Mouse (Mus musculus) stomach, postnatal 0 days (tissue): ENCODE measurements around the gene Ccdc157. TPM values are rescaled to one million over a fixed set of nuclear protein-coding genes. Genes with fewer than 3 reads are reported as not detected.
A peak's percentile ranks its signal among the peaks of the same experiment; 100 is the strongest.

Source experiments
- ATAC-seq: fragments of 200-750 bp; cut with Nextera tagmentation; 2 replicates; pipeline ENCODE4 v1.8.0; 2017; ENCODE audit not compliant: low FRiP score, low TSS enrichment
- DNase-seq: peaks from one replicate; pipeline ENCODE4 v3.0.0-alpha.2; 2016; ENCODE audit warnings: low spot score
- H3K27ac ChIP-seq: fragments of 300-500 bp; sonication (generic); replicated peaks from 2 replicates; pipeline ENCODE4 v1.5.1; 2014; ENCODE audit warnings: mild to moderate bottlenecking, control low read depth
- H3K27me3 ChIP-seq: fragments of 300-500 bp; sonication (generic); 2 replicates; pipeline ENCODE4 v1.6.1; 2014; ENCODE audit warnings: low read length; ENCODE audit not compliant: control insufficient read depth, insufficient read depth
- H3K36me3 ChIP-seq: fragments of 300-500 bp; sonication (generic); 2 replicates; pipeline ENCODE4 v1.6.1; 2014; ENCODE audit warnings: low read length, mixed read lengths; ENCODE audit not compliant: control insufficient read depth, insufficient read depth
- H3K4me1 ChIP-seq: fragments of 300-500 bp; sonication (generic); replicated peaks from 2 replicates; pipeline ENCODE4 v1.6.1; 2014; ENCODE audit warnings: antibody characterized with exemption; ENCODE audit not compliant: control insufficient read depth, insufficient read depth
- H3K4me2 ChIP-seq: fragments of 300-500 bp; sonication (generic); replicated peaks from 2 replicates; pipeline ENCODE4 v1.6.1; 2014; ENCODE audit warnings: low read depth, mild to moderate bottlenecking, control low read depth, moderate library complexity
- H3K4me3 ChIP-seq: fragments of 300-500 bp; sonication (generic); 2 replicates; pipeline ENCODE4 v1.5.1; 2014; ENCODE audit warnings: low read depth, low read length, control low read depth
- H3K9ac ChIP-seq: fragments of 300-500 bp; sonication (generic); 2 replicates; pipeline ENCODE4 v1.6.1; 2014; ENCODE audit warnings: mild to moderate bottlenecking, low read length, control low read depth, mixed read lengths
- H3K9me3 ChIP-seq: fragments of 300-500 bp; sonication (generic); 2 replicates; pipeline ENCODE4 v1.6.1; 2016; ENCODE audit warnings: low read length; ENCODE audit not compliant: control insufficient read depth
- CTCF ChIP-seq: IDR thresholded peaks from 2 replicates; pipeline ENCODE4 v1.5.1; 2016; ENCODE audit warnings: antibody characterized with exemption, low read depth, mild to moderate bottlenecking, moderate library complexity
- EP300 ChIP-seq: optimal IDR thresholded peaks from 2 replicates; pipeline ENCODE3; 2016; ENCODE audit warnings: antibody characterized with exemption
- WGBS: fragments of 180-500 bp; shearing (Covaris S2); extraction: QIAGEN DNeasy Blood & Tissue Kit; methylation state at CpG from one replicate; pipeline ENCODE4 v1.1.7; 2014; 5-methylcytosine and 5-hydroxymethylcytosine counted together
- polyA plus RNA-seq: library from polyadenylated mRNA; unstranded; fragments of >200 nt; fragmentation: Nextera tagmentation; extraction: Ambion mirVana; gene quantifications from 2 replicates; pipeline ENCODE4 v1.2.1, GENCODE M21; 2015

Ccdc157 gene
- polyA plus RNA-seq, 1 experiment from 2014 or later, result 2.2 TPM

DNA sequence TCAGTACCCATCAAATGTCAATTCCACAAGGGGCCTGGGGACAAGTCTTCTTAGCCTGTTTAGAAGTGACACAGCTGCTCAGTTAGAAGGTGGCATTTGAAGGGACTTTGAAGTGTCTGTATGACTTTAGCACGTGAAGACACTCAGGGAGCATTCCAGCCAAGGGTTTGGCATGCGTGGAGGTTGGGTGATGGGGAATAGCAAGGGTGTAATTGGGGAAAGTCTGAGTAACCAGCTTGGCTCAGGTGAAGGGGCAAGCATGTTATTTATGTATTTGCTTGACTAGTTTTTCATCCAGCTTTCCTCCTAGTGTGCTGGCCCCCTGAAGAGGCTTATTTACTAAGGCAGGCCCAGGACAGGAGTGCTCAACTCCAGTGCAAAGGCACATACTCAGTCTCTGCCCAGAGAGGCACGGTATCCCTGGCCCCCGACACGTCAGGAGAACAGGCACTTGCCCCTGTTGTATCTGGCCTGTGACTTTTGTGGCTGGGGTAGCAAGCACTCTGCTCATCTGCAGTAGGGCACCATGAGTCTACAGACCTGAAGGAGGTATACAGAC, 45.1 kb upstream of the Ccdc157 start:
- ATAC-seq (no peak), DNase-seq (no peak)
- Histone ChIP-seq H3K27me3 (no peaks in the 10 kb centered on the region), H3K4me3 (no peak overlapping the region), H3K4me2 (no peak overlapping the region), H3K36me3 (peaks cover 27% of the 10 kb centered on the region; the same call in 1 of the 2 replicates), H3K9ac (no peak overlapping the region), H3K27ac (no peak overlapping the region), H3K4me1 (no peaks in the 10 kb centered on the region; the same call in 1 of the 2 replicates), H3K9me3 (no peaks in the 10 kb centered on the region)
- WGBS, result 78% methylated on average over 5 of the region's 5 CpGs
- TF ChIP-seq CTCF, result no peak
- no peak for TF ChIP-seq EP300

DNA sequence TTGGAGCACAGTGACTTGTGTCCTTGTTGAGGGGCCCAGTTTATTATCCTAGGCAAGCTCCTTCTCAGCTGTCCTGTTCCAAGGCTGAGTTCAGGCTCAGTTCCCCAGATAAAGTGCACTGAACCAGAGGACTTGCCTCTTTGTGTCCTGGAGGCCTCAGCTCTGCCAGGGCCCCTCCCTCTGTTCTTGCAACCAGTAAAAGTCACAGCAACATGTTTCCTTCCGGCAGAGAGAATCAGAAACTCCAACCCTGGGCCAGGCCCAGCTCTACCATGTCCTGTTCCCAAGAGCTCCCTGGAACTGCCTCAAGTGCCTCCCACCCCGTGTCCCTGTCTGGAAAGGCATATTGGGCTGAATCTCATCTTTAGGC, 43.6 kb upstream of the Ccdc157 start:
- peak; percentile 54; the same call in 1 of the 2 replicates for ATAC-seq
- Histone ChIP-seq H3K9ac (no peak overlapping the region), H3K9me3 (no peaks in the 10 kb centered on the region), H3K36me3 (peaks cover 21% of the 10 kb centered on the region; the same call in 1 of the 2 replicates), H3K27ac (peak overlapping the region; percentile 31; the same call in 1 of the 2 replicates), H3K27me3 (no peaks in the 10 kb centered on the region), H3K4me2 (no peak overlapping the region), H3K4me1 (no peaks in the 10 kb centered on the region; the same call in 1 of the 2 replicates), H3K4me3 (no peak overlapping the region)
- DNase-seq, result peak; percentile 58
- WGBS, result 6% methylated on average over 2 of the region's 2 CpGs
- no peak for TF ChIP-seq CTCF
- TF ChIP-seq EP300, result no peak

DNA sequence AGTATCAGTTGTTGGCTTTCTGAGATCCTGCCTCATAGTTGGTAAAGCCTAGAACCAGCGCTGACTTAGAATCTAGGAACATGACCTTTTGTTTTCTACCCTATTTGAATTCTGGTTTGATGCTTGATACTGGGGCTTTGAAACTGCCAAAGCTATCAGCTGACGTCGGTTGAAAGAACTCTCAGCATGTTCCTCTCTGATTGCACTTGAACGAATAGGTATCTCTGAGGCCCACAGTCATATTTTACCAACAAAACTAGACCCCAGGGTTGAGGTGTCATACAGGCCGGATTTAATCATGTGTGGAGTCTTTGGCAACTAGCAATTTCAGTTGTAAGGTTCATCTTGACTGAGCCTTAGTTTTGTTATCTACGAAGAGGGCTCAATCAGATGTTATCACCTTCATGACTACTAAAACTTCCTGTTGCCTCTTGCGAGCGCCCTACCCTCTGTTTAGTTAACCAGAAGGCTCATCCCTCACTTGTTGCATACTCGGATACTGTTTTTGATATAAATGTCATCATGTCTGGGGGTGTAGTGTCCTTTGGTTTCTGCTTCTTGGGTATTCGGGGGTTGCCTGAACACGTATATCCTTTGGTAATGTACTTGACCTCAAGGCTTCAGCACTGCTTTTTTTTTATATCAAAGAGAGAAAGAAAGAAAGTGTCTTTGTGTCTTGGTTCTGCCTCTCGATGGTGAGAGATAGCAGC, 43.1 kb upstream of the Ccdc157 start:
- WGBS, result 64% methylated on average over 12 of the region's 12 CpGs
- no peak for TF ChIP-seq EP300
- TF ChIP-seq CTCF, result no peak
- Histone ChIP-seq H3K36me3 (peaks cover 19% of the 10 kb centered on the region; the same call in 1 of the 2 replicates), H3K27ac (peak overlapping the region; percentile 31; the same call in 1 of the 2 replicates), H3K9me3 (no peaks in the 10 kb centered on the region), H3K4me3 (no peak overlapping the region), H3K9ac (no peak overlapping the region), H3K4me2 (no peak overlapping the region), H3K4me1 (no peaks in the 10 kb centered on the region; the same call in 1 of the 2 replicates), H3K27me3 (no peaks in the 10 kb centered on the region)
- no peak for ATAC-seq
- no peak for DNase-seq

DNA sequence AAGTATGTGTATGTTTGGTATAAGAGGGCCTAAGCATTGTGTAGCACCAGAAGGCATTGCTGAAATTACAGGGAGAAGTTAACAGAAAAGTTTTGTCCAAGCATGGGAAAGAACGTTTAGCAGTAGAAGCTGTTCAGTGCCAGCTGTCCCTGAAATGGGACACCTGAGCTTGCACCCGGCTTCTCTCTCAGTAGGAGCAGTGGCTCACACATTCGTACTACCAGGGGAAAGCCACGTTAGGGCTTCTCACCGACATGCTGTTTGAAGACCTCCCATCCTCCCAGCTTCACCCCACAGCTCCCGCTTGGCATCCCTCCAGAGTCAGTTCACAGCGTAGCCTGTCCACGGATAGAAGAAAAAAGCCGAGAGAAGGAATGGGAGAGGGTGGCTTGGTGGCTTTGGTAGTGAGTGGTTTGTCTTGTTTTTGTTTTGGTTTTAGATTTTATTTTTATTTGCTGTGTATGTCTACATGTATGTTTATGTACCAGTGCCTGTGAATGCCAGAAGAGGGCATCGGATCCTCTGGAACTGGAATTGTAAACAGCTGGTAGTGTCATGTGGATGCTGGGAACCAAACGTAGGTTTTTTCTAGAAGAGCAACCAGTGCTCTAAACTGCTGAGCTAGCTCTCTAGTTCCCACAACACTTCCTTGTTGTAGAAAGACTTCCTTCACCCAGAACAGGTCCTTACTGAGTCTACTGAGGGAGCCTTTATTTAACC, 42.0 kb upstream of the Ccdc157 start:
- WGBS, result 42% methylated on average over 11 of the region's 11 CpGs

DNA sequence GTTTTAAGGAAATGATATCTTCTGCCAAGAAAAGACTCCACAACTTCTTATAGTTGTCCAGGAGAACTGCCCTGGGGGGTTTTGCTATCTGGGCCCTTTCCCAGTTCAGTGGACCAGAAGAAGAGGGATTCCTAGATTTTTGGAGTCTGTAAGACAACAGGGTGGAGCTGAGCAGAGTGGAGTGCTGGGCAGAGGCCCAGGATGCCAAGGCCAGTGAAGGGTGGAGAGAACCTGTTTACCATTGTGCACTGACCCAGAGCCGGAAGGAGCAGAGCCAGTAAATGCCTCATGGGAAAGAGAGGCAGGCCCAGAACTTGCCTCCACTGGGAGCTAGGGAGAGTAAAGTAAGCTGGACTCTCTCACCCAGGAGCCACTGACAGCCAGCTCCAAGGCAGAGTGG, 37.6 kb upstream of the Ccdc157 start:
- no peaks in the 10 kb centered on the region for H3K36me3 ChIP-seq
- H3K9me3 ChIP-seq, result no peaks in the 10 kb centered on the region
- H3K4me3 ChIP-seq, result no peak overlapping the region
- H3K4me1 ChIP-seq, result peaks cover 14% of the 10 kb centered on the region
- H3K9ac ChIP-seq, result no peak overlapping the region
- H3K27me3 ChIP-seq, result no peaks in the 10 kb centered on the region
- DNase-seq, result no peak
- H3K4me2 ChIP-seq, result no peak overlapping the region
- peak overlapping the region; percentile 63 for H3K27ac ChIP-seq
- TF ChIP-seq EP300 (no peak), CTCF (no peak)
- ATAC-seq, result peak; percentile 54
- 50% methylated on average over 1 of the region's 1 CpGs for WGBS

More for the DNA sequence above, 42.0 kb upstream of the Ccdc157 start:
- Histone ChIP-seq H3K4me3 (no peak overlapping the region), H3K9ac (no peak overlapping the region), H3K27me3 (no peaks in the 10 kb centered on the region), H3K36me3 (peaks cover 13% of the 10 kb centered on the region; the same call in 1 of the 2 replicates), H3K4me1 (peaks cover 9% of the 10 kb centered on the region), H3K27ac (peak overlapping the region; percentile 45), H3K4me2 (no peak overlapping the region), H3K9me3 (no peaks in the 10 kb centered on the region)
- TF ChIP-seq CTCF (0 out of 2 replicates have a peak, but pooled peaks have one; percentile 19), EP300 (no peak)
- ATAC-seq (no peak), DNase-seq (no peak)
